Mouse (Mus musculus) embryonic facial prominence, embryonic 13.5 days (tissue): ENCODE measurements around the gene Tas2r108. TPM values are rescaled to one million over a fixed set of nuclear protein-coding genes. Genes with fewer than 3 reads are reported as not detected.

Experiments
- polyA plus RNA-seq: library from polyadenylated mRNA; unstranded; fragments of >200 nt; fragmentation: Nextera tagmentation; extraction: Ambion mirVana; gene quantifications from 2 replicates; pipeline ENCODE4 v1.2.1, GENCODE M21; 2015

The Tas2r108 gene
- polyA plus RNA-seq, 1 experiment from 2014 or later = 0.28 TPM

Other genes with a start within 250 kb of the Tas2r108 start
- 52.2 and 52.5 TPM in 2 replicates for gene Agk, start 168.4 kb upstream of the Tas2r108 start, polyA plus RNA-seq
- gene E330009J07Rik, start 57.4 kb upstream of the Tas2r108 start, polyA plus RNA-seq = 9.6 and 10.8 TPM in 2 replicates
- gene Wee2, start 54.4 kb upstream of the Tas2r108 start, polyA plus RNA-seq = not detected in 2 replicates
- 185 and 223 TPM in 2 replicates for gene Ssbp1, start 22.2 kb upstream of the Tas2r108 start, polyA plus RNA-seq
- gene Tas2r137, start 2.3 kb upstream of the Tas2r108 start, polyA plus RNA-seq = not detected in 2 replicates
- gene Prss37, start 26.0 kb downstream of the Tas2r108 start, polyA plus RNA-seq = not detected in 2 replicates
- gene Olfr461, start 61.5 kb downstream of the Tas2r108 start, polyA plus RNA-seq = 0.13 TPM in 1 of 2 replicates, not detected in the other
- gene Olfr460, start 76.0 kb downstream of the Tas2r108 start, polyA plus RNA-seq = not detected in 2 replicates
- 1.2 and 2.5 TPM in 2 replicates for gene Clec5a, start 92.3 kb downstream of the Tas2r108 start, polyA plus RNA-seq
- gene Tas2r138, start 119.8 kb downstream of the Tas2r108 start, polyA plus RNA-seq = not detected in 2 replicates
- 1.9 TPM in 1 of 2 replicates, not detected in the other for gene Mgam, start 135.3 kb downstream of the Tas2r108 start, polyA plus RNA-seq